Mouse (Mus musculus) subcutaneous adipose tissue, adult 2 months (tissue): ENCODE data around the gene Sucla2. TPM values are rescaled to one million over a fixed set of nuclear protein-coding genes. Genes with fewer than 3 reads are reported as not detected.

ENCODE experiments used
- polyA plus RNA-seq: library from polyadenylated mRNA; depleted of rRNA; stranded (reverse); fragments of >200 nt; gene quantifications from 2 replicates; pipeline ENCODE4 v1.2.3, GENCODE M21; 2012; ENCODE audit warnings: low replicate concordance; rRNA removed

Sucla2 gene
- 22.9 and 41.3 TPM in 2 replicates for polyA plus RNA-seq

DNA sequence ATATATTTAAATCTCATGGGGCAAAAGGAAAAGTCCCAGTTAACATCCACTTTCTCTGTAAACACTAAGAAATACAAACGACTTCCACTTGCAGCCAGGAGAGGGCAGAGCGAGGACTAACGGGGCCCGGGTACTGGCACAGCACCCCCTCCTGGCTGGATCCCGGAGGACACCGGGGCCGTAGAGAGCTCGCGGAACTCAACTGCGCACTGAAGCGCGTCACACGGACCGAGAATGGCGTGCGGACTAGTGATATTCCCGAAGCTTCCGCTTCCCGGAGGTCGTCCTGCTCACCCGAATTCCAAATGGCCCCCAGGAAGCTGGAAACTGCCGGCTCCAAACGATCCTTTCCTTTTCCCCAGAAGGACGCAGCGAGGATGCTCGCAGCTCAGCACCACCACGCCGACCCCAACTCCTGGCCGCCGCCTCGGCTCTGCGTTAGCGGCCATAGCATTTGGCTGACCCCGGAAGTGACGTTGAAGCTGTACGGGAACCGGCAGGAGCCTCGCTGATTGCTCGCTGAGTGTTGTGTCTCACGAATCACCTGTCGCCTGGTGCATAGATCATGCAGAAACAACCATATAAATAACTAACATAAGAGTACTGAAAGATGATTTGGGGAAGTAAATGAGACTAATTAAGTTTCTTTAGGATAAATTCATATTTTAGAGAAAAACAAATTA, at the start of gene Sucla2:
Gene Sucla2 (plus strand): TSS at position 554 of the 683 bp plus-strand sequence.

DNA sequence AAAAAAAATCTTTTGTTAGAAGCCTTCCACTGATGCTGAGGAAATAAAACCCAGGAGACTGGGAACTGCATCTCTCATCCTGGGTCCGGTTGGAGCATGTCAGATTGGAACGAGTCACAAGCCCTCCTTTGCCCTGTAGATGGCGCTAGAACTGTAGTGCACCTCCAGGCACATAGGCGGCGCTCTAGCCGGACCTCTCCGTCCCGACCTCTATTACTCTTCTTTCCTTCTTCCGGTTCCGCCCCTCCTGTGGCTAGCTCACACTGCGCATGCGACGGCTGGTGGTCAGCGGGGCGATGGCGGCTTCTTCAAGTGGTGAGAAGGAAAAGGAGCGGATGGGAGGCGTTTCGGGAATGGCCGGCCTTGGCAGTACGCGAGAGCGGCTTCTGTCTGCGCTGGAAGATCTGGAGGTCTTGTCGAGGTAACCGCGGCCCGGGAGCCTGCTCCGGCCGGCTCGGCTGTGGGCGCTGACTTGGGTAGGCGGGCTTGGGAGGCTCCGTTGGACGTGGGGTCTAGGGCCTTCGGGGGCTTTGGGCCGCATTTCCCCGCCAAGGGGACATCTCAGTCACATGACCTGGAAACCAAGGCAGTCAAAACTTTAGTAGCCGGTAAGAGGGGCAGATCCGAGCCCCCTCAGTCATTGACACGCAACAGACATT, 15.2 kb upstream of the Sucla2 start, which contains the start of gene Med4:
Gene Med4 (plus strand): TSS at position 261 of the 659 bp plus-strand sequence.

DNA sequence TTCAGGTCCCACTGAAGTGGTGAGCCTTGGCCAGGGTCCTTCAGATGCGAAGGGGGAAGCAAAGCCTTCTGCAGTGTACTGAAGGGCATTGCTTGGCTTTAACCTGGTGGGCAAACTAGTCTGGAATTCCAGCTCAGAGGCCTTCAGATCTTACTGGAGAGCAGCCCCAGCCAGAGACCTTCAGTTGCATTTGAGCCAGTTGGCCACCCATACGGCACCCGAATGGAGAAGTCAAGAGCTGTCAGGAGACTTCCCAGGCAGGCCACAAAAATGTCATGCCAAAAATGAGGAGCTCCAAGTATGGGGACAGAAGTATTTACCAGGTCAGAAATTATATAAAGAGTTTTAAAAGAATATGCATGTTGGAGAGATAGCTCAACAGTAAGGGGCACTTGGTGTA, 22.9 kb downstream of the Sucla2 start, which contains the start of gene Nudt15:
Gene Nudt15 (minus strand): TSS at position 192 of the 400 bp plus-strand sequence.

Other genes starting within 250 kb of the Sucla2 start
- 7.8 and 14.2 TPM in 2 replicates for gene Rb1, start 199.5 kb upstream of the Sucla2 start, polyA plus RNA-seq
- gene Itm2b, start 140.0 kb upstream of the Sucla2 start, polyA plus RNA-seq = 1,629 and 2,375 TPM in 2 replicates
- 15.6 and 16.1 TPM in 2 replicates for gene Med4, start 15.3 kb upstream of the Sucla2 start, polyA plus RNA-seq
- 2.4 and 2.9 TPM in 2 replicates for gene Nudt15, start 22.9 kb downstream of the Sucla2 start, polyA plus RNA-seq
- gene Gm21750, start 135.9 kb downstream of the Sucla2 start, polyA plus RNA-seq = not detected in 2 replicates